Mouse (Mus musculus): Measurements from ENCODE around the gene Car5a. TPM values are rescaled to one million over a fixed set of nuclear protein-coding genes. Genes with fewer than 3 reads are reported as not detected.

Car5a gene
- 0.88 and 1.1 TPM in 2 replicates for polyA plus RNA-seq (2015; fragmentation: Nextera tagmentation; extraction: Ambion mirVana)

- H3K4me2 ChIP-seq, result no peak within 1 kb of the TSS
- no peaks in the 10 kb centered on the region for H3K36me3 ChIP-seq
- DNase-seq, result no peak
- H3K27me3 ChIP-seq, result no peaks in the 10 kb centered on the region
- H3K27ac ChIP-seq, result peak within 1 kb of the TSS; percentile 51
- H3K4me1 ChIP-seq (replicated peaks), result peaks cover 55% of the 10 kb centered on the region
- no peak within 1 kb of the TSS for H3K9ac ChIP-seq
- H3K9me3 ChIP-seq (replicated peaks), result no peaks in the 10 kb centered on the region
- no peak within 1 kb of the TSS for H3K4me3 ChIP-seq (replicated peaks)
- ATAC-seq (ENCODE audit: low read depth), result no peak
Measured at GRCm38 (mm10) chr8:121944831-121945230, at the start of gene Car5a. Gene Car5a, minus strand, starts transcription at chr8:121944904.

- Histone ChIP-seq H3K9ac (no peak overlapping the region), H3K27me3 (no peaks in the 10 kb centered on the region), H3K36me3 (peaks cover 87% of the 10 kb centered on the region), H3K9me3 (replicated peaks) (no peaks in the 10 kb centered on the region), H3K4me2 (no peak overlapping the region), H3K4me1 (replicated peaks) (no peaks in the 10 kb centered on the region), H3K4me3 (replicated peaks) (no peak overlapping the region), H3K27ac (no peak overlapping the region)
- DNase-seq (no peak), ATAC-seq (ENCODE audit: low read depth) (no peak)
- 78% methylated on average over 4 of the region's 4 CpGs for WGBS (ENCODE audit: insufficient replicate concordance)
Measured at GRCm38 (mm10) chr8:121992911-121993310, 48.2 kb upstream of the Car5a start.

- WGBS (ENCODE audit: insufficient replicate concordance), result 82% methylated on average over 7 of the region's 7 CpGs
- no peak overlapping the region for H3K9ac ChIP-seq
- H3K4me2 ChIP-seq, result no peak overlapping the region
- 0 out of 2 replicates have a peak, but pooled peaks have one; percentile 26 for ATAC-seq (ENCODE audit: low read depth)
- DNase-seq, result no peak
- no peak overlapping the region for H3K27ac ChIP-seq
- no peaks in the 10 kb centered on the region for H3K9me3 ChIP-seq (replicated peaks)
- H3K27me3 ChIP-seq, result no peaks in the 10 kb centered on the region
- H3K4me3 ChIP-seq (replicated peaks), result no peak overlapping the region
- no peaks in the 10 kb centered on the region for H3K4me1 ChIP-seq (replicated peaks)
- H3K36me3 ChIP-seq, result peaks cover 84% of the 10 kb centered on the region
Measured at GRCm38 (mm10) chr8:121991611-121992010, 46.9 kb upstream of the Car5a start.

GRCm38 (mm10) chr8:121990506-121991255 is 46.0 kb upstream of the Car5a start:
- H3K9me3 ChIP-seq (replicated peaks), result no peaks in the 10 kb centered on the region
- H3K36me3 ChIP-seq, result peaks cover 87% of the 10 kb centered on the region
- H3K27me3 ChIP-seq, result no peaks in the 10 kb centered on the region
- no peaks in the 10 kb centered on the region for H3K4me1 ChIP-seq (replicated peaks)
- H3K4me3 ChIP-seq (replicated peaks), result no peak overlapping the region
- H3K9ac ChIP-seq, result no peak overlapping the region
- DNase-seq (no peak), ATAC-seq (ENCODE audit: low read depth) (no peak)
- no peak overlapping the region; the same call in 1 of the 2 replicates for H3K27ac ChIP-seq
- no peak overlapping the region for H3K4me2 ChIP-seq
- WGBS (ENCODE audit: insufficient replicate concordance), result 84% methylated on average over 9 of the region's 9 CpGs

- H3K27me3 ChIP-seq, result no peaks in the 10 kb centered on the region
- WGBS (ENCODE audit: insufficient replicate concordance), result 85% methylated on average over 5 of the region's 5 CpGs
- H3K9me3 ChIP-seq (replicated peaks), result no peaks in the 10 kb centered on the region
- no peak overlapping the region for H3K4me2 ChIP-seq
- H3K4me3 ChIP-seq (replicated peaks), result no peak overlapping the region
- DNase-seq, result no peak
- H3K4me1 ChIP-seq (replicated peaks), result no peaks in the 10 kb centered on the region
- ATAC-seq (ENCODE audit: low read depth), result no peak
- H3K9ac ChIP-seq, result no peak overlapping the region
- H3K36me3 ChIP-seq, result peaks cover 83% of the 10 kb centered on the region
- no peak overlapping the region for H3K27ac ChIP-seq
Measured at GRCm38 (mm10) chr8:121987892-121988291, 43.2 kb upstream of the Car5a start.

- ATAC-seq (ENCODE audit: low read depth) (no peak), DNase-seq (no peak)
- 94% methylated on average over 3 of the region's 3 CpGs for WGBS (ENCODE audit: insufficient replicate concordance)
- H3K36me3 ChIP-seq, result peaks cover 79% of the 10 kb centered on the region
- H3K4me1 ChIP-seq (replicated peaks), result no peaks in the 10 kb centered on the region
- H3K9ac ChIP-seq, result no peak overlapping the region
- H3K4me3 ChIP-seq (replicated peaks), result no peak overlapping the region
- H3K27me3 ChIP-seq, result no peaks in the 10 kb centered on the region
- no peak overlapping the region for H3K27ac ChIP-seq
- no peak overlapping the region for H3K4me2 ChIP-seq
- no peaks in the 10 kb centered on the region for H3K9me3 ChIP-seq (replicated peaks)
Measured at GRCm38 (mm10) chr8:121985673-121986072, 41.0 kb upstream of the Car5a start.

GRCm38 (mm10) chr8:121981520-121981895 is 36.8 kb upstream of the Car5a start:
- H3K9ac ChIP-seq, result no peak overlapping the region
- no peak for ATAC-seq (ENCODE audit: low read depth)
- no peaks in the 10 kb centered on the region for H3K27me3 ChIP-seq
- 88% methylated on average over 7 of the region's 7 CpGs for WGBS (ENCODE audit: insufficient replicate concordance)
- DNase-seq, result no peak
- H3K4me1 ChIP-seq (replicated peaks), result no peaks in the 10 kb centered on the region
- no peak overlapping the region for H3K27ac ChIP-seq
- peaks cover 78% of the 10 kb centered on the region for H3K36me3 ChIP-seq
- H3K4me2 ChIP-seq, result no peak overlapping the region
- no peak overlapping the region for H3K4me3 ChIP-seq (replicated peaks)
- H3K9me3 ChIP-seq (replicated peaks), result no peaks in the 10 kb centered on the region

- 86% methylated on average over 11 of the region's 11 CpGs for WGBS (ENCODE audit: insufficient replicate concordance)
Measured at GRCm38 (mm10) chr8:121980792-121981519, 36.3 kb upstream of the Car5a start.

GRCm38 (mm10) chr8:121978670-121979069 is 34.0 kb upstream of the Car5a start:
- Histone ChIP-seq H3K27me3 (no peaks in the 10 kb centered on the region), H3K36me3 (peaks cover 87% of the 10 kb centered on the region), H3K4me3 (replicated peaks) (no peak overlapping the region), H3K9me3 (replicated peaks) (no peaks in the 10 kb centered on the region), H3K4me1 (replicated peaks) (no peaks in the 10 kb centered on the region), H3K9ac (no peak overlapping the region), H3K4me2 (no peak overlapping the region), H3K27ac (no peak overlapping the region)
- 92% methylated on average over 13 of the region's 13 CpGs for WGBS (ENCODE audit: insufficient replicate concordance)
- DNase-seq, result no peak
- no peak for ATAC-seq (ENCODE audit: low read depth)

More at GRCm38 (mm10) chr8:121980792-121981519, 36.3 kb upstream of the Car5a start:
- Histone ChIP-seq H3K4me3 (replicated peaks) (no peak overlapping the region), H3K9me3 (replicated peaks) (no peaks in the 10 kb centered on the region), H3K27ac (no peak overlapping the region), H3K4me2 (no peak overlapping the region), H3K9ac (no peak overlapping the region), H3K4me1 (replicated peaks) (no peaks in the 10 kb centered on the region), H3K27me3 (no peaks in the 10 kb centered on the region), H3K36me3 (peaks cover 81% of the 10 kb centered on the region)
- no peak for DNase-seq
- ATAC-seq (ENCODE audit: low read depth), result no peak

GRCm38 (mm10) chr8:121977819-121978590 is 33.3 kb upstream of the Car5a start:
- Histone ChIP-seq H3K36me3 (peaks cover 83% of the 10 kb centered on the region), H3K4me1 (replicated peaks) (no peaks in the 10 kb centered on the region), H3K4me2 (no peak overlapping the region), H3K27me3 (no peaks in the 10 kb centered on the region), H3K9ac (no peak overlapping the region), H3K4me3 (replicated peaks) (no peak overlapping the region), H3K9me3 (replicated peaks) (no peaks in the 10 kb centered on the region), H3K27ac (no peak overlapping the region)
- DNase-seq, result peak; percentile 13
- ATAC-seq (ENCODE audit: low read depth), result no peak
- 76% methylated on average over 8 of the region's 8 CpGs for WGBS (ENCODE audit: insufficient replicate concordance)

- Histone ChIP-seq H3K4me2 (no peak overlapping the region), H3K9ac (no peak overlapping the region), H3K9me3 (replicated peaks) (no peaks in the 10 kb centered on the region), H3K27me3 (no peaks in the 10 kb centered on the region), H3K36me3 (peaks cover 55% of the 10 kb centered on the region), H3K4me1 (replicated peaks) (peaks cover 14% of the 10 kb centered on the region), H3K4me3 (replicated peaks) (no peak overlapping the region), H3K27ac (no peak overlapping the region)
- WGBS (ENCODE audit: insufficient replicate concordance), result 91% methylated on average over 28 of the region's 28 CpGs
- ATAC-seq (ENCODE audit: low read depth) (no peak), DNase-seq (no peak)
Measured at GRCm38 (mm10) chr8:121973906-121974305, 29.2 kb upstream of the Car5a start.

Data from liver, embryonic 13.5 days (tissue).